Mouse (Mus musculus) urinary bladder, postnatal 14 days (tissue): Measurements from ENCODE around the gene Card10.

Experiments
- DNase-seq: peaks from one replicate; pipeline ENCODE4 v3.0.0; 2021; ENCODE audit warnings: low spot score

The Card10 gene

DNA sequence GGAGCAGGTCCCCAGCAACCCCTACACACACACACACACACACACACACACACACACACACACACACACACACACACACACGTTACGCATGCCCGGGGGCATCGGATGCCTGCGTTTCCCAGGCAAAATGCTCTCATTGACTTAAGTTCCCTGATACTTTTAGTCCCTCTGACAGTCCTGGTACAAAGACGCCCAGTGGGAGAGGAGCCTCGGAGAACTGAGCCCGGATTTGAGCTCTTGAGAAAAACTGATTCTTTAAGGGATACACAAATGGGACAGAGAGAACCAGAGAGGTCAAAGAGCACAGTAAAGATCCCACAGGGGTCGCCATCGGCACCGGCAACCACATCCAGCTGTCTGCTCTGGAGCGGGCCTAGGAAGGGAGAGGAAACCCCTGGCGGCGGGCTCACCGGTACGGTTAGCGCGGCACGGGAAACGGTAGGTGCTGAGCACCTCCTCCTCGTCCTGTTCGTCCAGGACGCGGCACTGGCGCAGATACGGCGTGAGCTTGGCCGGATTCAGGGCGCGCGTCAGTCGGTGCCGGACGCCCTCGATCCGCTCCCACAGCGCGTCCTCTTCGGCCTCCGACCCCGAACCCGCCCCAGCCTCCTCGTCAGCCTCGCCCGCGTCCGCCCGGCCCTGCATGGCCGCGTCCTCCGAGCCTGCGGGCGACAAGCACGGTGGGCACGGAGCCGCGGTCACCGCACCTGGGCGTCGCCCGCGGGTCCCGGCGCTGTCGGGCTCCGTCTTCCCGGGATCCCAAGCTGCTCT, 686 bp downstream of the Card10 start:
- DNase-seq, result no peak

DNA sequence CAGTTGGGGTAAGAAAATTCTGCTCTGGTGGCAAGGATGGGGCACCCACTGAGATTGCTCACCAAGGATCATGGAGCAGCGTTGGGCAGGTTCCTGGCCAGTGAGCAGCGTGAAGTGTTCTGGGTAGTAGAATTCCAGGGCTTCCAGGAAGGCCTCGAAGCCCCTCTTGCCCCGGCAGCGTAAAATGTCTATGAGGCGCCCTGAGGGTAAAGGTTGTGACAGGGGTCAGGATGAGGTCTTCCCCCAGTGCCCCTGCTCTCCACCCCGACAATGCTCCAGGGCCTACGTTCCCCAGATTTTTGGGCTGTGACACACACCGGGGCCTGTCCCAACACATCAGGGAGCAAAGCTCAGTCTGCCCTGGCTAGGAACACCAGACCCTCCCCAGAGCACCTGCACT, 1.3 kb downstream of the Card10 start:
- DNase-seq, result no peak

DNA sequence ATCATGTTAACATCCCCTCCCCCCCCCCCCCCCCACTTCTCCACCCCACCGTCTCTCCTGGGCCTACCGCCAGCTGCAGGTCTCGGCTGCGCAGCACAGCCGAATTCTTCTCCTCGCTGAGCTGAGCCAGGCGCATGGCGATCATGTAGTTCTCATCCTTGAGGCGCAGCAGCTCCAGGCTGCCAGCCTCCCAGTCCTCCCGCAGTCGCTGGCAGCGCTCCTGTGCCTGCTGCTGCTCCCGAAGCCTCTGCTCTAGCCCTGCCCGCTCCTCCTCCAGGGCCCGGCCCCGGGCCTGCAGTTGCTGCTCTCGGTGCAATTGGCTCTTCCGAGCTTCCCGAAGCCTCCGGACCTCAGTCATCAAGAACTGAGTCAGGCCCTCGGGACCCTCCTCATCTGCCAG, 3.8 kb downstream of the Card10 start:
- DNase-seq, result no peak

DNA sequence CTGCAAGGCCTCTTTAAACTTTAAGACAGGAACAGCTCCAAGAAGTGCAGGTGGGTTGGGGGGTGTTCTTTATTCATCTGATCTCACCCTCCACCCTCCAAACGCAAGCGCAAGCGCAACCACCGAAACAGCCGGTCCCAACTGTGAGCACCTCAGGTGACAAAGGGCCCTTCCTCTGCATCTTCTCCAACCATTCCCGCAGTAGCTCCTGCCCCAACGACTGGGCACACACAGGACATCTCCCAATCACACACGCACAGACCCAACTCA, 5.8 kb downstream of the Card10 start:
- DNase-seq, result no peak

DNA sequence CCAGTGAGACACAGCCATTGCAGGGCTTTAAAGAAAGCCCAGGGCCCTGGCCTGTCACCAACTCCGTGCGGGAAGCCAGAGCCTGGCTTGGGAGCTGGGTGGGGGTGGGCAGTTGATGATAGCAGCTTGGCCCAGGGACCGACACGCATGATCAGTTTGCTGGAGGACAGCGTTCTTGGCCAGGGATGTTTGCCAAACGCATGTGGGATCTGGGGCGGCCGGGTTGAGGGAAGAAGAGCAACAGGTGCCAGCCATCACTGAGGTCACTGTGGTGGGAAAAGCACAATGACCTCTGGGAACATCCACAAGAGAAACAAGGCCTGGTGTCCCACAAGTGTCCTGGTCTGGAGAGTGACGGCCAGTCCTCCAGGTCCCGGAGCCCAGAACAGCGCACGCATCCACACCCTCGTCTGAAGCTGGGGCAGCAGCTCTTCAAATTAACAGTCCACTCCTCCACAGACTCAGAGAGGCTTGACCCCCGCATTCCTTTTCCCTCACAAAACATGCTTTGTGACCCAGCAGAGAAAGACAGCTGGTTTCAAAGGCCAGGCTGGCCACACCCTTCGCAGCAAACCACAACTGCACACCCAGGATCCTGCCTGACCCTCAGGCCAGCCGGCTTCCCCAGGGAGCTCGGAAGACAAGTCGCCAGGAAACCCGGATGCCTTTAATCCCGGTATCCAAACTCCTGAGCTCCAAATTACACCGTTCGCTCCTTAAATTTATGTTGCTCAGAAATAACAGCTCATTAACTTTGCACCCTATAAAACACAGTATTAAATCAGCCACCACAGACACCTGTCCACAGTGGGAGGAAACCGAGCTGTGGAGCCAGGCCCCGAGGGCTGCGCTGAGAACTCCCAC, 6.4 kb downstream of the Card10 start:
- peak; percentile 41 for DNase-seq

DNA sequence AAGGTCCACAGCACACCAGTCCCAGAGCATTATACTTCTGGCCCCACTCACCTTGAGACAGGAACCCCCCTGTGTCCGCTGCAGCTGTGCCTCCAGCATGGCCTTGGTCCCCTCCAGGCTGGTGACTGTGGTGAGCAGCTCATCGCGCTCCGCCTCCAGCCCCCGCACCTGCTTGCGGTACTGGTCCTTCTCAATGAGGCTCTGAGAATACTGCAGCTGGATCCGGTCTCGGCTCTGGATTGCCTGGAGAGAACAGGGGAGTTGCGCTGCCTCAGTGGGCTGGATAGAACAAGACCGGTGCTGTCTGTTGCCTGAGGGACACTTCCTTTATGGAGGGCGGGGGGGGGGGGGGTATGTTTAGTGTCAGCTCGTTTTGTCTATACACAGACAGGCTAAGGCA, 11.9 kb downstream of the Card10 start:
- no peak for DNase-seq

DNA sequence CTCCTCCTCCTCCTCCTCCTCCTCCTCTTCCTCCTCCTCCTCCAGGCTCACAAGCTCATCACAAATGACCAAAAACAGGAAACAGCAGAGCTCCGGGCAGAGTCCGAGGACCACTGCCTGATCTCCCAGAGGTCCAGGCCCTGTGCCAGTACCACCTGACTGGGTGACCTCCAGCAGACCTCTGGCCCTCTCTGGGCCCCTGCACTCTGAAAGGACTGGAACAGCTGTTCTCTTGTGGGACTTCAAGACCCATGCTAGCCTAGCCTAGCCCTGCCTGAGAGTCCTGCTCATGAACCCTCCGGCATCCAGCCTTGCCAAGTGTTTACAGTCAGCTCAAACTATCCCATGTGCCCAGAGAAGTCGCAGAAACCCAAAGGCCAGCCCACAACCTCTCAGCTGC, 12.4 kb downstream of the Card10 start:
- no peak for DNase-seq

DNA sequence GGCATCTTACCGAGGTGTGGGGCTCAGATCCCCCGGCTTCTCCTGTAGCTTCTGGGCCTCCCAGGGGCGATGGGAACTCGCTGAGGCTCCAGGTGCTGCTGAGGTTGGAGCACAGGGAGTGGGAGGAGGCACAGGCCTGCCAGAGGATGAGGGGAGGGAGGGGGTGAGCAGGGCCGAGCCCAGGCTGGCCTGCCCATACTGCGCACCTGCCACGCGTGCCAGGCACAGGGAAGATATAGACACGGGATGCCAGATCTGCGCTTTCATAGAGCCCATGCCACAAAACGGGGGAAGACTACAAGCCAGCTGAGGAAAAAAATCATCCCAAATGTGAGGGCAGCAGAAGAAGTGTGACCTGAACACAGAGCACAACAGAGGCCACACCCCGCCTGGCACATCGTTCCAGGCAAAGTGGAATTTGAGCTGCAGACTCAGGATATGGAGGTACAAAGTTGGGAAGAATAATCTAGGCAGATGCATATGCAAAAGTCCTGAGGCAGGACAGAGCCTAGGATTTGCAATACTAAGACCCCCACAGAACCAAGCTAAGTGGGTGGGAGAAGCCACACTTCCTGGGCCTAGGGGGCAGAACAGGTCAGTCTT, 13.0 kb downstream of the Card10 start:
- DNase-seq, result no peak

DNA sequence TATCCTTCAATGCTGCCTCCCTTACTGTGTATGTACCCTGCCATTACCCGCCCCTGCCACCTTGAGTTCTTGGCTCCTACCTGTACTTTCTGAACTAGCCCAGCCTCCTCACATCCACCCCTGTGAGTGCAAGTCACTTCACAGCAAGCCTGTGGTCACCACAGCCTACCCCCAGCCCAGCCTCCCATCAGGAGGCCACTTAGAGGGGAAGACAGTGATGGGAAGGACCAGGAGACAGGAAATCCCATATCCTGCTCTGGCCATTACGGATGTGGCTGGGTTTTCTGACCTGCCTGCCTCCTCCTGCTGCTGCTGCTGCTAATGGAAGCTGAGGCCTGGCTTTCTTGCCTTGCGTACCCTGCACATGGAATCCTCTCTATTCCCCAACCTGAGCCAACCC, 14.8 kb downstream of the Card10 start:
- DNase-seq, result no peak

DNA sequence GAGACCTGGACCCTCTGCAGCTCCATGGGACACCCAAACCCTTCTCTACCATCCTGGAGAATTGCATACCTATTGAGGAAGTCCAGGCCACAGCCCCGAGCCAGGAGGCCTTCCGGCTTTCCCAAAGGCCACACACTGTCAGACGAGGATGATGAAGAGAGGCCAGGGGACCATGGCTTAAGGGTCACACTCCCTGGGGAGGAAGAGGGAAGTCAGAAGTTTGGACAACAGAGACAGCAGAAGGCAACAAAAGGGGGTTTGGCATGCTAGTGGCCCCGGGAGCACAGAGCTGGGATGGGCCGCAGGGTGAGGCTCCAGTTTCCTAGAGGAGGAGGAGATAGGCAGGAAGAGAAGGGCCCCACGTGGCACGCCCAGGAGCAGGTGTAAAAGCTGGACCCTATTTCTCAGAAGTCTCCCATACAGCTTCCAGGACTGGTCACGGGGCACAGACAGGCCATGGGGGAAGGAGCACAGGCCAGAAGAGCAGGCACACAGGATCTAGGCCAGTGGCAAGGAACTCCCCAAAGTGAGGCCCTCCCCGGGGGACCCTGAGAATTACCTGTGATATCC, 15.5 kb downstream of the Card10 start:
- DNase-seq, result no peak

DNA sequence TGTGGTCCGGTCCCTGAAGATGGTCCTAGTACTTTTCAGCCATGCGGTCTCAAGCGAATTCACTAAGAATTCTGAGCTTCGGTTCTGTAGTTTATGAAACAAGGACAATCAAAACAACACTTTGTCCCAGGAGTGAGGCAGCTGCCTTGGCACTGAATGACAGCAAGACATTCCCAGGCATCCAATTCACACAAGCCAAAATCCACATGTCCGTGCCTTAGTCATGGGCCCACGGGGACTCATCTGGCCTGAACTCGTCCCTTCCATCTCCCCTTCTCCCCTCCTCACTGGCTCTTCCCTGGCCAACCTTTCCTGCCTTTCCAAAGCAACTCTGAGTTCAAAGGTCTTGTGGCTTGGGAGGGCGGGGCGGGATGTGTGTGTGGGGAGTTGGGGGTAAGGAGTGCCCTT, 16.4 kb downstream of the Card10 start:
- no peak for DNase-seq

DNA sequence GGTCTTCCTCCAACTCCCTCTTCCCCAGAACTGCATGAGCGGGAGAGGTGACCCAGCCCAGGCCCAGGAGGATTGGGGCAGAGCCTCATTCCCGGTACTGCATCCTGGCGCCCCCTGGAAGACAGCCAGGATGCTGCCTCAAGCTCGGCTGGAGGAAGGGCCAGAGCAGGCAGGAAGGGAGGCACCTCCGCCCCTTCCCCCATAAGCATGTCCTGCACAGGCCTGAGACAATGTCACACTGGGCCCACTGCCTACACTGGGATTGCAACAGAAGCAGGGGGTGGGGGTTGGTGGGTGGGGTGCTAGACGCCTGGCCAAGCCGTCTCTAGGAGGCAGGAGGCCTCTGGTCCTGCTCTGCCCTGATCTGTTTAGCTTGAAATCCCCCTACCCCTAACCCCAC, 16.9 kb downstream of the Card10 start:
- peak; percentile 56 for DNase-seq

DNA sequence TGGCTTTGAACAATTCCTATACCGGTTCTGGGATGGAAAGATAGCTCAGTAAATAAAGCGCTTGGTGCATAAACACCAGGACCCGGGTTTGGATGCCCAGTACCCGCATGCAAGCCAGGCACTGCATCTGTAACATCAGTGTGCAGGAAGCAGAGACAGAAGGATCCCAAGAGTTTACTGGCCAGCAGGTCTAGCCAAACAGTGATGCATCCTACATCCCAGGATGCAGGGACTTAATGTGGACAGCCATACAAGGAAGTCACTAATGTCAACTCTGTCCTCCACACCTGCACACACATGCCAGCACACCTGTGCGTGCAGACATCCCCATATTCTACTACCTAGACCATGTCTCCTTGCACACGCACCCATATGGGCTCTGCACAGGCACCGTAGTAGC, 17.6 kb downstream of the Card10 start:
- no peak for DNase-seq

DNA sequence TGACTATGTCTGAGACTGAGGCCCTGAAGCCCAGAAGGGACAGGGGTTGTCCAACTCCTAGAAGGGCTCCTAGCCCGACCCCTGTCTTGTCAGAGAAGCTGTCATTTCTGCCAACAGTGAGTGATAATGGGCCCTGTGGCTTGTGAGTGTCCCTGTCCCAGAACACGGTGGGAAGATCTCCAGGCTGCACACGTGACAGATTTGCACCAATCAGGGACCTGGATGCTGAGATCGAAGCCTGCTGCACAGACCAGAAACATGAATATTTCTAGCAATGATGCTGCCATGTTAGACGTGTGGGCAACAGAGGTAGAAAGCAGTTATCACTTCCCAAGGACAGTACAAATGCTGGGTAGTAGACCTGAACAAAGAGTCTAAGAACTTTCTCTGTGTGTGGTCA, 18.3 kb downstream of the Card10 start:
- no peak for DNase-seq

DNA sequence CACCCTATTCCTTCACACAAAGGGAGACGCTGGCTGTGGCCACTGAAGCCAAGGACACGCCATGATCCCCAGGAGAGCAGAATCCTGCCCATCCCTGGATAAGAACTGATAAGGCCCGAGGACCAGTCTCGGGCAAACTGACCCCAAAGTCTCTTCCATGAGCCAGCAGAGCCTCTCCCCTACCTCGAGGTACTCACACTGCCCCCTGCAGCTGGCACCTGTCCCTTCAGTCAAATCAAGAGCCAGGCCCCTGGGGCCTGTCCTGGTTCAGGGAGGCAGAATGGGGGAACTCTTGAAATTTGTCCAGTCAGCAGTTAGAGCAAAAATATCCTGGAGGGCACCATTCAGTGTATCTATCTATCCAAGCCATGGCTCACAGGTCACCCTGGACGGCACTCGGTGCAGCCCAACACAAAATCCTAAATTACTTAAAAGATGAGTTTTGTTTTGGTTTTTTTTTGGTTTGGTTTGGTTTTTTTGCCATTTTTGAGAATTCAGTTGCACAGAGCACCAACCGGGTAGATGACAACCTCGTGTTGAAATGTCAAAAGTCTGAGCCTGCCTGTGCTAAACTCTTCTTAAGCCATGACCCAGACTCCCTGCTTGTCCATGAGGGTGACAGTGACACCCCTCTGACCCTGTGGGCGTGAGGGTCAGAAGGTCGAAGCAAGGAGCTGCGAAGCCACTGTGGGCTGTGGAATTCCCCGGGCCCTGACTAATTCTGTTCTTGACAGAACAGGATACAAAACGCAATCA, 20.3 kb downstream of the Card10 start:
- no peak for DNase-seq

DNA sequence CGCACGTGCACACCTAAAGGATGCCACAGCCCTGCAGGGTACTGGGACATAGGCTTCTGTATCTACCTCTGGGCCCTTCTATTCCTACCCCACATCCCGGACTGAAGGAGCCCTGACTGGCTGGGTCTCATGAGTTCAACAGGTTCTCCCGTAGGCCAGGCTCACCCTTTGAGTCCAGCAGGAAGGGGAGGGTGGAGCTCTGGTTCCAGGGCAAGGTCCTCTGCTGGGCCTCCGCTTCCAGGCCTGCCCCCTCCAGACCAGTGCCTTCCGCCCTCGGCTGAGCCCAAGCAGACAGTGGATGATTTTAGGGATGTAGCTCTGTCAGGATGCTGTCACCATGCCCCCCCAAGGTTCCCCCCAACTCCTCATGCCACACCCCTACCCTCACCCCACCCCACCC, 21.9 kb downstream of the Card10 start:
- no peak for DNase-seq

DNA sequence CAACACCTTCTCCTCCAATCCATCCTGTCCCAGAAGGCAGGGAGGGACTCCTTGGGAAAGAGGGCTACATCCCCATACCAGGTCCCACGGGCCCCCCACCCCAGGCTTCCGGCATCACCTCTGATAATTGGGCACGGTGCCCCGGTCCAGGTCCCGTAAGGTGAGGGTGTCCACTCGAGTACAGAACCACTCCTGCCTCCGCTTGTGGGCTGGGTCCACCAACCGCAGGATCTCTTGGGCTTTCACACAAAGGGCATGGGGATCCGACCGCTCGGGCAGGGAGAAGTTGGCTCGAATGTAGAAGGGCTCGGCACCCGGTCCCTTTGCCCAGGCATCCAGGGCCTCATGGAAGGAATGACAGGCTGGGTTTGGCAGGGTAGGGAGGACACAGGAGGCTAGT, 22.5 kb downstream of the Card10 start:
- no peak for DNase-seq

DNA sequence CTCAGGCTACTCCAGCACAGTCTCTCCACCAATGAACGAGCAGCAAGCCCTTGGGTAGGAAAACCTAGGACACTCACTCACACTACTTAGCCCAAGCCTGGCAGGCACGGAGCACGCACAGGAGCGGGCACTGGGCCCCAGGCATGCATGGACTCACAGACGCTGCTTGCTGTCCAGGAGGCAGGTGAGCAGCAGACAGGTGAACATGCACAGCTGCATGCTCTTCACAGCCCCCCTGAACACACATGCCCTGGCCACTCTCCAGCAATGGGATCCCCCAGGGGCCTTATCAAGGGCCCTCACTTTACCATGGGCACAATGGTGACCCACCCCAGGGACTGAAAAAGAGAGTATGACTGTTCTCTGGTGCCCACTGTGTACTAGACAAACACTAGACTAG, 23.2 kb downstream of the Card10 start:
- no peak for DNase-seq

DNA sequence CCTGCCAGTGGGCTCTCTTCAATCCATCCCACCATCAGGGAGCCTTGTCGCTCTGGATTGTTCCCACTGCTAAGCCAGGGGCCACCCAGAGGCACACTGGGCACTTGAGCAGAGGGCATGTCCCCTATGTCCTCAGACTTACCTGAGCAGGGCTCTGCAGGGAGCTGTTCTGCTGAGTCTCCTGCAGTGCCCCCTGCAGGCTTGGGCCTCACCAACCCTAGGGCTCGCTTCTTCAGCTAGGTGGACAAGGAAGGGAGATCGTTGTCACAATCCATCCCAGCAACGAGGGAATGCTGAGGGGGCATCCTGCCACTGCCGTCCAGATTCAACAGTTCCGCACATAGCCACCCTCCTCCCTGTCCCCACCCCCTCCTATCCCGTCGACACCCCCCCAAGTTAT, 23.6 kb downstream of the Card10 start:
- no peak for DNase-seq

DNA sequence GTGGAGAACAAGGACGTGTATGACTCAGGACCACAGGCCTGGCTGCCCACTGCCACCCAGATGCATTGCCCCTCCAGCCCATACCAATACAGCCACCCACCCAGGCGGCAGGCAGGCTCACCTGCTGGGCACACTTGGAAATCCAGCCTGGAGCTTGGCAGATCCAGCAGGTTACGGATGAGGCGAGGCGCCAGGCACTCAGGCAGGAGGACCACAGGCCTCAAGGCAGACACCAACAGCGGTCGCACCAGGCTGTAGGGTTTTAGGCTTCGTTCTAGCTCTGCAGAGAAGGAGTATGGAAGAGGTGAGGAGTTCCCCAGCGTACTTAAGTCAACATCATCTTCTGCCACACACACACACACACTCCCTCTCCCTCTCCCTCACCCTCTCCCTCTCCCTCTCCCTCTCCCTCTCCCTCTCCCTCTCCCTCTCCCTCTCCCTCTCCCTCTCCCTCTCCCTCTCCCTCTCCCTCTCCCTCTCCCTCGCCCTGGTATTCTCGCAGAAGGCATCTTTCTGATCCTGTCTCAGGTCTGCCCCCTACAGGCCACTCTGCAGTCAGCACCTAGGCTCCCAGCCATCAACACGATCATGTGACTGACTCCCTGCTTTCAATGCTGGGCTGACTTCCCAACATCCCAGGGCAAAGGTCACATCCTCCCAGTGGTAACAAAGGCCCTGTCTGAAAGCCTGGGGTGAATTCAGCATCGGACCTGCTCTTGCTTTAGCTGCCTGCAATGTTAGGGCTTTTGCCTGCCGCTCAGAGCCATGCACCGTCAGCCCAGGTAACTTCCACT, 24.6 kb downstream of the Card10 start:
- peak; percentile 82 for DNase-seq

DNA sequence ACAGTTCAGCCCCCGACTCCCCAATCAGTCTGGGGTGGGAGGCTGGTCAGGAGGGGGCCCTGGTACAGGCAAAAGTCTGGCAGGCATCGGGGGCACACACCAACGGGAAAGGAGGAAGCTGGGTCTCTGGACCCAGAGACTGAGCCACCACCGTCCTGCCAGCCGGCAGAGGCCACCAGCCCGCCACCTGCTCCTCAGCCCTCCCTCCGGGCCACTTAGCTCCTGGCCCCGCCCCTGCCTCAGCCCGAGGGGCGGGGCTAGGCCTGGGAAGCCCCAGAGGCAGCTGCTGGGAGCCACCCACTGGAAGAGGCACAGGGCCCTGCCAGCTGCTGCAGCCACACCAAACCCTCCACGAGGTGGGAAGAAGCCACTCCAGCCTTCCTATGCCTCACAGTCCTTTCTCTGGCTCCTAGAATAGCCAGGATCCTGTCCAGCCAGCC, 29.5 kb downstream of the Card10 start, which contains the start of gene Mfng:
Gene Mfng, minus strand, starts transcription at position 186 of the 440 bp plus-strand sequence.
- DNase-seq, result peak; percentile 56
